Mouse (Mus musculus): ENCODE data around the gene Hsp90ab1.

DNA sequence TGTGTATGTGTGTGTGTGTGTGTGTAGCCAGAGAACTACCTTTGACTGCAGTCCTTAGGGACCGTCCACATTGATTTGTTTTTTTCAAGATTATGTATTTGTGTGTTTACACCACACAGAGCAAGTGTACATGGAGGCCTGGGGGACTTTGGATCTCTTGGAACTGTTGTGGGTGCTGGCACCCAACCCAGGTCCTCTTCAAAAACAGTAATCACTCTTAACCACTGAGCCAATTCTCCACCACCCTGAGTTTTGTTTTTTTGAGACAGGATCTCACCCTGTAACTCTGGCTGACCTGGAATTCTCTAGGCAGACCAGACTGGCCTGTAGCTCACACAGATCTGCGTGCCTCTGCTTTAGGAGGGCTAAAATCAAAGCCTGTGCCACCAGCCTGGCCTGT is 25.3 kb upstream of the Hsp90ab1 start:
- no peak for TF ChIP-seq CTCF (IDR thresholded peaks at IDR 0.05; ENCODE audit: extremely low read depth, insufficient read depth, low read length)
- TF ChIP-seq POLR2A (IDR thresholded peaks at IDR 0.05; ENCODE audit: extremely low read depth, insufficient read depth, low read length), result no peak

All from cortical plate, adult 2 months (tissue).